Mouse (Mus musculus): ENCODE measurements around the gene Ssna1. TPM values are rescaled to one million over a fixed set of nuclear protein-coding genes. Genes with fewer than 3 reads are reported as not detected.

Gene Ssna1
- total and polyA plus RNA-seq, 3 experiments, result 51.4 to 80.6 (median 72.9) TPM

DNA sequence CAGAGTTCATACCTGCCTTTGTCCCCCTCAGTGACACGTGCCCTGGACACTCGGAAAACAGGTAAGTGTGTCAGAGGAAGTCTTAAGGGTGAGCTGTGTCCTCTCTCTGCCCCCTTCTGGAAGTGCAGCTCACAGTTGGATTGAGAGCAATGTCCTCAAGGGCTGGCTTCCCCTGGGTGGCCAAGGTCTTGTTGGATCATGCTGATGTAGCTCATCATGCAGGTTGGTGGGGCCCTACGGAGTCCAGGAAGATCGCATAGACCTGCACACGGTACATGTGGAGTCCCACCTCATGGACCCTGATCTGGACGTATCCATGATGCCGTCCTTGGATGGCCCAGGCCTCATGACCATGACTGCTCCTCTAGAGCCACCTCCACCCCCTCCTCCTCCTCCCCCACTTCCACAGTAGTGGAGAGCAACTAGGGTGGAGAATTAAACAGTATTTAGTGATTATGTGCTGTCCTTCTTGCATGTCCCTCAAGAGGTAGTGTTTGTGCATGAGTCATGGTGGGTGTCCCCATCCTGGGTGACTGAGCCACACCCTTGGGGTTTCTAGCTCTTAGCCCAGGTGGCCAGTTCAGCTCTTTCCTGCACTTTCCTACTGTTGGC is 16.6 kb upstream of the Ssna1 start:
- Histone ChIP-seq H3K4me2 (ENCODE audit: insufficient read depth, low read depth, poor library complexity, severe bottlenecking) (no peak overlapping the region), H3K79me2 (replicated peaks; ENCODE audit: control insufficient read depth, extremely low read depth, insufficient read depth, poor library complexity, severe bottlenecking) (no peaks in the 10 kb centered on the region), H3K9ac (ENCODE audit: insufficient read depth, low read depth) (no peak overlapping the region), H3K9me3 (replicated peaks; ENCODE audit: low read length) (no peaks in the 10 kb centered on the region), H3K27ac (ENCODE audit: insufficient read depth, low read depth) (no peak overlapping the region), H3K4me1 (ENCODE audit: control insufficient read depth in 1 of 2, insufficient read depth in 2 of 2) (peaks cover 2 to 4% of the 10 kb centered on the region in 2 experiments; a peak in 3 of 4 replicates), H3K36me3 (replicated peaks in 1 of 2; ENCODE audit: control insufficient read depth in 1 of 2, insufficient read depth in 1 of 2, low read length in 1 of 2) (peaks cover 22 to 34% of the 10 kb centered on the region in 2 experiments), H3K27me3 (replicated peaks) (peaks cover 31% of the 10 kb centered on the region), H3K4me3 (replicated peaks in 1 of 3; ENCODE audit: low read depth in 2 of 3, low read length in 2 of 3, poor library complexity in 1 of 3) (no peak overlapping the region)
- dilution Hi-C loops (cut with MboI; ENCODE audit: extremely low pct_ligation_motif_present, extremely low pct_unique_long_range_greater_than_20kb, low sequenced_read_pairs), result no loop called here
- TF ChIP-seq CHD1 (IDR thresholded peaks at IDR 0.05; ENCODE audit: low read depth, low read length) (no peak), ELF1 (IDR thresholded peaks at IDR 0.05; ENCODE audit: low read depth, low read length) (no peak), CTCF (conservative IDR thresholded peaks at IDR 0.05 in 1 of 2, IDR thresholded peaks at IDR 0.05 in 1 of 2; ENCODE audit: low read depth in 2 of 2, low read length in 2 of 2) (no peak), RCOR1 (conservative IDR thresholded peaks at IDR 0.05; ENCODE audit: low read depth, low read length) (no peak), ZC3H11A (IDR thresholded peaks at IDR 0.05; ENCODE audit: low read depth, low read length) (no peak), MYC (IDR thresholded peaks at IDR 0.05; ENCODE audit: low read depth, low read length) (no peak)
- no peak for DNase-seq (ENCODE audit: extremely low read depth)
- in situ Hi-C loops (cut with MboI; ENCODE audit: low pct_ligation_motif_present, low pct_unique_long_range_greater_than_20kb, low sequenced_read_pairs), result no loop called here

DNA sequence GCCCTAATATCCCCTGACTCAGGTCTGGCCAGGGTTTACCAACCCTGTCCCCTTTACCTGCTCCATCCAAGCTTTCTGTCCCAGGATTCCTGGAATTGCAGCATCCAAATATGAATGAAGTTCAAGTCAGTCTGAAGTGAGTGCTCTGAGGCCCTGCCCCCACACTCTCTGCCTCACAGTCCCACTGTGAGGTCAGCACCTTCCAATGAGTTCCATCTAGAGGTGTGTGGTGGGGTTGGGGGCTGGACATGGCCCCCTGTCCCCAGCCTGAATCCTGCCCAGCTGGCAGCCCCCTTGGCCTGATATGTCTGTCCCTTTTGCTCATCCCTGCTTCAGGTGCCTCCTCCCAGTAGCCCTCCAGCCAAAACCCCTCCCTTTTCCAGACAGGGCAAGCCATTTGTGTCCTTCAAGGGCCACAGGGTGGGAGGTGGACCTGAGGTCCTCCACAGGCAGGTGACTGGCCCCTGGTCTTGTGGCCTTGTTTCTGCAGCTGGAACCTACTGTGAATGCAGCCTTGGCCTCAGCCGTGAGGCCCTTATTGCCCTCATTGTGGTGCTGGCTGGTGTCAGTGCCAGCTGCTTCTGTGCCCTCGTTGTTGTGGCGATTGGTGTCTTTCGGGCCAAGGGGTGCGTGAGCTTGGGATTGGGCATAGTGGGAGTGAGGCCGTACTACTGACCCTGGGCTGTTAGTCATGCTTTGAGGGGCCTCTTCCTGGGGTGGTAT is 15.8 kb upstream of the Ssna1 start, which contains the start of gene Tmem210:
TSS of gene Tmem210 (plus strand) at position 219 of the 723 bp plus-strand sequence.
- Histone ChIP-seq H3K4me1 (ENCODE audit: control insufficient read depth in 1 of 2, insufficient read depth in 2 of 2) (peaks cover 2 to 4% of the 10 kb centered on the region in 2 experiments; a peak in 3 of 4 replicates), H3K9ac (ENCODE audit: insufficient read depth, low read depth) (no peak within 1 kb of the TSS), H3K36me3 (replicated peaks in 1 of 2; ENCODE audit: control insufficient read depth in 1 of 2, insufficient read depth in 1 of 2, low read length in 1 of 2) (peaks cover 27 to 40% of the 10 kb centered on the region in 2 experiments), H3K27me3 (replicated peaks) (peaks cover 24% of the 10 kb centered on the region), H3K79me2 (replicated peaks; ENCODE audit: control insufficient read depth, extremely low read depth, insufficient read depth, poor library complexity, severe bottlenecking) (no peaks in the 10 kb centered on the region), H3K9me3 (replicated peaks; ENCODE audit: low read length) (no peaks in the 10 kb centered on the region), H3K4me3 (replicated peaks in 1 of 3; ENCODE audit: low read depth in 2 of 3, low read length in 2 of 3, poor library complexity in 1 of 3) (no peak within 1 kb of the TSS), H3K4me2 (ENCODE audit: insufficient read depth, low read depth, poor library complexity, severe bottlenecking) (no peak within 1 kb of the TSS), H3K27ac (ENCODE audit: insufficient read depth, low read depth) (no peak within 1 kb of the TSS)
- TF ChIP-seq MYC (IDR thresholded peaks at IDR 0.05; ENCODE audit: low read depth, low read length), result no peak
- no peak for TF ChIP-seq MEF2A (IDR thresholded peaks at IDR 0.05; ENCODE audit: borderline replicate concordance, low read depth, low read length)
- no peak for TF ChIP-seq NRF1 (IDR thresholded peaks at IDR 0.05; ENCODE audit: low read depth, low read length)
- no peak for TF ChIP-seq RAD21 (IDR thresholded peaks at IDR 0.05; ENCODE audit: low read depth, low read length)
- no peak for TF ChIP-seq JUND (conservative IDR thresholded peaks at IDR 0.05; ENCODE audit: low read depth, low read length)
- no peak for TF ChIP-seq ZC3H11A (IDR thresholded peaks at IDR 0.05; ENCODE audit: low read depth, low read length)
- no peak for TF ChIP-seq SIN3A (IDR thresholded peaks at IDR 0.05; ENCODE audit: low read length)
- no peak for TF ChIP-seq SMC3 (IDR thresholded peaks at IDR 0.05; ENCODE audit: low read depth, low read length)
- TF ChIP-seq POLR2AphosphoS2 (IDR thresholded peaks at IDR 0.05; ENCODE audit: low read depth, low read length), result no peak
- no peak for TF ChIP-seq GABPA (IDR thresholded peaks at IDR 0.05; ENCODE audit: insufficient replicate concordance, low read depth, low read length)
- TF ChIP-seq IRF4 (IDR thresholded peaks at IDR 0.05; ENCODE audit: low read depth, low read length), result no peak
- no peak for TF ChIP-seq PAX5 (IDR thresholded peaks at IDR 0.05; ENCODE audit: low read length)
- no peak for TF ChIP-seq MAZ (IDR thresholded peaks at IDR 0.05; ENCODE audit: low read depth, low read length)
- no peak for TF ChIP-seq USF1 (IDR thresholded peaks at IDR 0.05; ENCODE audit: low read depth, low read length)
- no peak for TF ChIP-seq ZKSCAN1 (IDR thresholded peaks at IDR 0.05; ENCODE audit: borderline replicate concordance, low read depth, low read length)
- TF ChIP-seq ZNF384 (IDR thresholded peaks at IDR 0.05; ENCODE audit: low read depth, low read length), result no peak
- no peak for TF ChIP-seq ETS1 (conservative IDR thresholded peaks at IDR 0.05; ENCODE audit: low read depth, low read length)
- no peak for TF ChIP-seq RCOR1 (conservative IDR thresholded peaks at IDR 0.05; ENCODE audit: low read depth, low read length)
- no peak for TF ChIP-seq ZMIZ1 (IDR thresholded peaks at IDR 0.05; ENCODE audit: low read depth, low read length)
- TF ChIP-seq CHD1 (IDR thresholded peaks at IDR 0.05; ENCODE audit: low read depth, low read length), result no peak
- in situ Hi-C loops (cut with MboI; ENCODE audit: low pct_ligation_motif_present, low pct_unique_long_range_greater_than_20kb, low sequenced_read_pairs), result no loop called here
- DNase-seq (ENCODE audit: extremely low read depth), result no peak
- dilution Hi-C loops (cut with MboI; ENCODE audit: extremely low pct_ligation_motif_present, extremely low pct_unique_long_range_greater_than_20kb, low sequenced_read_pairs), result no loop called here

Data from CH12.LX (cell line).